Mouse (Mus musculus): ENCODE data around the gene Ern2.

- no peak for TF ChIP-seq CTCF (IDR thresholded peaks at IDR 0.05; ENCODE audit: low read depth, low read length)
- TF ChIP-seq GATA1 (IDR thresholded peaks at IDR 0.05; ENCODE audit: borderline replicate concordance, low read length): no peak
- no peak for TF ChIP-seq POLR2AphosphoS5 (IDR thresholded peaks at IDR 0.05; ENCODE audit: insufficient replicate concordance, low read depth, low read length)
Observed at GRCm38 (mm10) chr7:122196771-122197170, 10.8 kb upstream of the Ern2 start.
